Mouse (Mus musculus) adrenal gland, adult 18-20 months (tissue): Measurements from ENCODE around the gene Olfr1030. TPM values are rescaled to one million over a fixed set of nuclear protein-coding genes. Genes with fewer than 3 reads are reported as not detected.
"Not testable (repeated sequence)": the region's sequence is repeated elsewhere in the genome, so short reads cannot be mapped to it uniquely, and the experiment has no call there.

ENCODE experiments used
- DNase-seq, 2 experiments: peaks; one replicate each; pipeline ENCODE4 v3.0.0; 2021 to 2022; ENCODE audit warnings: low spot score in 2 of 2
- long read RNA-seq, 2 experiments: library from polyadenylated mRNA; stranded (forward); transcript quantifications; one replicate each; pipeline ENCODE4 v2.0.0; 2021
- total RNA-seq, 2 experiments: library from RNA; stranded (reverse); gene quantifications; 1 replicate in 1 of 2; 2 replicates in 1 of 2; pipeline ENCODE4 v1.2.3; 2021

Olfr1030 gene
- not detected for total RNA-seq
- long read RNA-seq, experiment 1 = 0 reads
- long read RNA-seq, experiment 2 = 0 reads

DNA sequence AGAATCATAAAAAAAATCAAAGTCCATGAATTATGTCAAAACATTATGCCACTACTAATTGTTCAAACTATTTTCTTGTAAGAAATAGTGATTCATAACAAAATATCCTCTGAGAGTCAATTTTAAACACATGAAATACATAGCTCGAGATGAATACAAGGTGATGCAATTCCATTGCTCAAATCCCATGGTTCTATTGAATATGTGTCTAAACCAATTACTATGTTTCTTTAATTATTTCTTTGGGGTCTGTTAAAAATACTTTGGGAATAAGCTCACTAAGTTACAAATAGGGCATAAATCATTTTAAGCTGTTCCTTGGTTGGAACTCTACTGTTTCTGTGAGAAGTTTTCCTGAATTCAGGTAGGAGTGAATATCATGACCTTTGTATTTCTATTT, at the start of gene Olfr1030:
TSS of gene Olfr1030 (plus strand) at position 301 of the 400 bp plus-strand sequence.
- no peak for DNase-seq

DNA sequence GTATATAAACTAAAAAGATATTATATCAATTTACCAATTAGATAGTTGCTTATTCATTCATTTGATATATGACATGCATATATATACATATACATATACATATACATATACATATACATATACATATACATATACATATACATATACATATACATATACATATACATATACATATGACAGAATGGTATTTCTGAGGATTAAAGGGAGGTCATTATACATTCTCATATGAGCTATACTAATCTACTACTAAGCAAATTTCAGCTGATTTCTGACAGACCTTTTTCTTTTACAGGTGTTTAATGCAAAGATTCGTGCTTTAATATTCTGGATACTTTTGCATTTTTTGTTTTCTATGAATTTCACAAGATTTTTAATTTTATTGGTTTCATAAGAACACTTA, 28.9 kb upstream of the Olfr1030 start, which contains the start of gene Olfr1028:
TSS of gene Olfr1028 (plus strand) at position 301 of the 400 bp plus-strand sequence.
- DNase-seq = no peak

DNA sequence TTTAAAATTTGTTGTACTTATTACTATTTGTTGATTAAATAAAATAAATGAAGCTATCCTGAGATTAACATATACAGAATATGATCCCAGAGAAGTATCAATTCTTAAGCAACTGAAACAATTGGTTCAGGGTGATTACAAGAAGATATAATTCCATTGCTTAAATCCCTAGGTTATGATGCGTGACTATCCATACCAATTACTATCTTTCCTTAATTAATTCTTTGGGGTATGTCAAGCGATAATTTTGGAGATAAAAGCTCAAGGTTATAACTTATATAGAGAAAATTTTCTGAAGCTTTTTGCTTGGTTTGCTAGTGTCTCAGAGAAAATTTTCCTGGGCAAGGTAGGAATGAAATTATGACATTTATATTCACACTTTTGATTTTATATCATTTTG, 5.5 kb upstream of the Olfr1030 start, which contains the start of gene Olfr1029:
TSS of gene Olfr1029 (plus strand) at position 301 of the 400 bp plus-strand sequence.
- no peak for DNase-seq

GRCm38 (mm10) chr2:85990004-85990403, 10.9 kb downstream of the Olfr1030 start, which contains the start of gene Olfr1031:
Olfr1031 (plus strand) TSS chr2:85990304.
- DNase-seq = no peak

GRCm38 (mm10) chr2:86005240-86005639, 26.2 kb downstream of the Olfr1030 start, which contains the start of gene Olfr1032:
Olfr1032 (plus strand) TSS chr2:86005540.
- DNase-seq = no peak

DNA sequence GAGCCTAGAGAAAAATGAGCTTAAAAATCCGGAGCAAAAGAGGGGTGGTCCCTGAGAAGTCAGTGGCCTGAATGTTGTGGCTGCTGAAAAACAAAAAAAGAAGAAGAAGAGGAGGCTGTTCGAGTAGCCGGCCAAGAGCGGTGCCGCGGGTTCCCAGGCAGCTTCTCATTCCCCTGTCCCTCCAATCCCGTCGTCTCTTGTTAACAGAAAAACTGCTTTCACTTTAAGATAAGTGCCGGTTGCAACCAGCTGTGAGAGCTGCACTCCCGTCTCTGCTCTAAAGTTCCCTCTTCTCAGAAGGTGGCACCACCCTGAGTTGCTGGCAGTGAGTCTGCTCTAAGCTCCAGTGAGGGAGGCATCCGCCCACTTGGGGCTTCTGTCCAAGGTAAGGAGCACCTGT, 41.3 kb downstream of the Olfr1030 start, which contains the start of gene Olfr1033:
TSS of gene Olfr1033 (plus strand) at position 228 of the 400 bp plus-strand sequence.
- DNase-seq = peak in 1 of 2 experiments; percentile 6

DNA sequence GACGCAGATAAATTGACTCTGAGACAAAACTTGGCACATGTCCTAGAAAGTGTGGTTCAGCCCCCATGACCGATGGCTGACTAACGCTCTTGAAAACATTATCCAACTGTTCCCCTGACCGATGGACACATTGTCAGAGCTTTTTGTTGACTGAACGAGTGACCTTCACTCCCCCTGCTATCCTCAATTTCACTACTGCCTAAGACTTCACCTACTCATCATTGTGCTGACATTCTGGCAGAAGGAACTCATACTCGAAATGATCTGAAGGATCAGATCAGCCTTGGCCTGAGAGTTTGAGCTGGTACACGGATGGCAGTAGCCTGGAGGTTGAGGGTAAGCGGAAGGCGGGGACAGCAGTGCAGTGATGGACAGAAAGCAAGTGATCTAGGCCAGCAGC, 42.4 kb downstream of the Olfr1030 start:
- DNase-seq = not testable (repeated sequence)

Other genes with a start within 250 kb of the Olfr1030 start
- not detected for gene Olfr1012, start 216.5 kb upstream of the Olfr1030 start, total RNA-seq
- not detected for gene Olfr1013, start 212.2 kb upstream of the Olfr1030 start, total RNA-seq
- not detected for gene Olfr1014, start 206.6 kb upstream of the Olfr1030 start, total RNA-seq
- not detected for gene Olfr1015, start 197.3 kb upstream of the Olfr1030 start, total RNA-seq
- not detected for gene Olfr1016, start 176.7 kb upstream of the Olfr1030 start, total RNA-seq
- not detected for gene Olfr1018, start 160.8 kb upstream of the Olfr1030 start, total RNA-seq
- gene Olfr1019, start 133.8 kb upstream of the Olfr1030 start, total RNA-seq = not detected
- not detected for gene Olfr1020, start 132.2 kb upstream of the Olfr1030 start, total RNA-seq
- not detected for gene Olfr1022, start 110.7 kb upstream of the Olfr1030 start, total RNA-seq
- not detected for gene Olfr1023, start 93.6 kb upstream of the Olfr1030 start, total RNA-seq
- gene Olfr1024, start 74.2 kb upstream of the Olfr1030 start, total RNA-seq = not detected
- not detected for gene Olfr1025-ps1, start 64.1 kb upstream of the Olfr1030 start, total RNA-seq
- not detected for gene Olfr1026, start 57.7 kb upstream of the Olfr1030 start, total RNA-seq
- gene Olfr1028, start 28.8 kb upstream of the Olfr1030 start, total RNA-seq = not detected
- under 1 TPM in 1 of 2 experiments, not detected in 1; 0.30 TPM for gene Olfr1029, start 5.4 kb upstream of the Olfr1030 start, total RNA-seq
- not detected for gene Olfr1031, start 11.0 kb downstream of the Olfr1030 start, total RNA-seq
- not detected for gene Olfr1032, start 26.3 kb downstream of the Olfr1030 start, total RNA-seq
- gene Olfr1033, start 41.4 kb downstream of the Olfr1030 start, total RNA-seq = 1 to 10 TPM; 3.5 to 4.1 TPM
- gene Olfr1034, start 66.6 kb downstream of the Olfr1030 start, total RNA-seq = under 1 TPM; 0.10 to 0.27 TPM
- not detected for gene Olfr1036, start 94.7 kb downstream of the Olfr1030 start, total RNA-seq
- not detected for gene Olfr1037, start 108.1 kb downstream of the Olfr1030 start, total RNA-seq
- gene Olfr1039, start 156.7 kb downstream of the Olfr1030 start, total RNA-seq = not detected
- gene Olfr1040, start 167.5 kb downstream of the Olfr1030 start, total RNA-seq = not detected
- not detected for gene Olfr1042, start 182.6 kb downstream of the Olfr1030 start, total RNA-seq
- not detected for gene Olfr1043, start 188.2 kb downstream of the Olfr1030 start, total RNA-seq
- not detected for gene Olfr1044, start 198.5 kb downstream of the Olfr1030 start, total RNA-seq
- not detected for gene Olfr52, start 206.4 kb downstream of the Olfr1030 start, total RNA-seq
- not detected for gene Olfr1045, start 223.7 kb downstream of the Olfr1030 start, total RNA-seq
- not detected for gene Olfr1046, start 240.0 kb downstream of the Olfr1030 start, total RNA-seq